Mouse (Mus musculus): ENCODE data around the gene Asb16. TPM values are rescaled to one million over a fixed set of nuclear protein-coding genes. Genes with fewer than 3 reads are reported as not detected.

Gene Asb16
- polyA plus RNA-seq, 1 experiment from 2014 or later, result 0.09 TPM

- Histone ChIP-seq H3K27ac (ENCODE audit: low read depth, low read length) (no peak overlapping the region), H3K4me2 (replicated peaks; ENCODE audit: low read depth) (no peak overlapping the region), H3K9me3 (ENCODE audit: control insufficient read depth) (no peaks in the 10 kb centered on the region), H3K36me3 (ENCODE audit: control insufficient read depth, insufficient read depth) (peaks cover 46% of the 10 kb centered on the region), H3K4me3 (ENCODE audit: low read depth, low read length) (no peak overlapping the region), H3K4me1 (replicated peaks; ENCODE audit: control insufficient read depth, insufficient read depth, low read length) (no peaks in the 10 kb centered on the region; the same call in 1 of the 2 replicates), H3K27me3 (replicated peaks; ENCODE audit: control insufficient read depth, insufficient read depth, low read length) (no peaks in the 10 kb centered on the region), H3K9ac (ENCODE audit: low read depth, low read length) (no peak overlapping the region)
- no peak for TF ChIP-seq CTCF (IDR thresholded peaks at IDR 0.05; ENCODE audit: low read depth)
- no peak for ATAC-seq
- 82% methylated on average over 6 of the region's 6 CpGs for WGBS
Measured at GRCm38 (mm10) chr11:102312586-102312985, 44.0 kb downstream of the Asb16 start.

- Histone ChIP-seq H3K4me2 (replicated peaks; ENCODE audit: low read depth) (no peak overlapping the region), H3K9me3 (ENCODE audit: control insufficient read depth) (no peaks in the 10 kb centered on the region), H3K4me3 (ENCODE audit: low read depth, low read length) (no peak overlapping the region), H3K36me3 (ENCODE audit: control insufficient read depth, insufficient read depth) (peaks cover 40% of the 10 kb centered on the region), H3K27me3 (replicated peaks; ENCODE audit: control insufficient read depth, insufficient read depth, low read length) (no peaks in the 10 kb centered on the region), H3K27ac (ENCODE audit: low read depth, low read length) (no peak overlapping the region), H3K4me1 (replicated peaks; ENCODE audit: control insufficient read depth, insufficient read depth, low read length) (no peaks in the 10 kb centered on the region; the same call in 1 of the 2 replicates), H3K9ac (ENCODE audit: low read depth, low read length) (no peak overlapping the region)
- ATAC-seq, result no peak
- TF ChIP-seq CTCF (IDR thresholded peaks at IDR 0.05; ENCODE audit: low read depth), result no peak
- WGBS, result 73% methylated on average over 12 of the region's 12 CpGs
Measured at GRCm38 (mm10) chr11:102314321-102314720, 45.8 kb downstream of the Asb16 start.

GRCm38 (mm10) chr11:102315690-102316571, 47.4 kb downstream of the Asb16 start:
- no peak for ATAC-seq
- no peak for TF ChIP-seq CTCF (IDR thresholded peaks at IDR 0.05; ENCODE audit: low read depth)
- 10% methylated on average over 14 of the region's 14 CpGs for WGBS
- Histone ChIP-seq H3K9ac (ENCODE audit: low read depth, low read length) (peak overlapping the region; percentile 98), H3K4me3 (ENCODE audit: low read depth, low read length) (peak overlapping the region; percentile 97), H3K9me3 (ENCODE audit: control insufficient read depth) (no peaks in the 10 kb centered on the region), H3K27me3 (replicated peaks; ENCODE audit: control insufficient read depth, insufficient read depth, low read length) (no peaks in the 10 kb centered on the region), H3K4me1 (replicated peaks; ENCODE audit: control insufficient read depth, insufficient read depth, low read length) (no peaks in the 10 kb centered on the region; the same call in 1 of the 2 replicates), H3K4me2 (replicated peaks; ENCODE audit: low read depth) (peak overlapping the region; percentile 89), H3K36me3 (ENCODE audit: control insufficient read depth, insufficient read depth) (peaks cover 36% of the 10 kb centered on the region), H3K27ac (ENCODE audit: low read depth, low read length) (peak overlapping the region; percentile 99)

- H3K4me2 ChIP-seq (replicated peaks; ENCODE audit: low read depth), result peak overlapping the region; percentile 89
- ATAC-seq, result peak; percentile 66
- no peaks in the 10 kb centered on the region for H3K9me3 ChIP-seq (ENCODE audit: control insufficient read depth)
- peak overlapping the region; percentile 98 for H3K9ac ChIP-seq (ENCODE audit: low read depth, low read length)
- peak; percentile 38 for TF ChIP-seq CTCF (IDR thresholded peaks at IDR 0.05; ENCODE audit: low read depth)
- no peaks in the 10 kb centered on the region for H3K27me3 ChIP-seq (replicated peaks; ENCODE audit: control insufficient read depth, insufficient read depth, low read length)
- peak overlapping the region; percentile 97 for H3K4me3 ChIP-seq (ENCODE audit: low read depth, low read length)
- H3K27ac ChIP-seq (ENCODE audit: low read depth, low read length), result peak overlapping the region; percentile 99
- H3K4me1 ChIP-seq (replicated peaks; ENCODE audit: control insufficient read depth, insufficient read depth, low read length), result no peaks in the 10 kb centered on the region
- peaks cover 29% of the 10 kb centered on the region for H3K36me3 ChIP-seq (ENCODE audit: control insufficient read depth, insufficient read depth)
- WGBS, result under 1% methylated on average over 56 of the region's 80 CpGs
Measured at GRCm38 (mm10) chr11:102316572-102317297, 48.2 kb downstream of the Asb16 start.

GRCm38 (mm10) chr11:102317298-102317900, 48.9 kb downstream of the Asb16 start:
- Histone ChIP-seq H3K4me3 (ENCODE audit: low read depth, low read length) (peak overlapping the region; percentile 97), H3K9me3 (ENCODE audit: control insufficient read depth) (no peaks in the 10 kb centered on the region), H3K4me1 (replicated peaks; ENCODE audit: control insufficient read depth, insufficient read depth, low read length) (no peaks in the 10 kb centered on the region), H3K4me2 (replicated peaks; ENCODE audit: low read depth) (peak overlapping the region; percentile 89), H3K27ac (ENCODE audit: low read depth, low read length) (peak overlapping the region; percentile 99), H3K36me3 (ENCODE audit: control insufficient read depth, insufficient read depth) (peaks cover 23% of the 10 kb centered on the region), H3K9ac (ENCODE audit: low read depth, low read length) (peak overlapping the region; percentile 98), H3K27me3 (replicated peaks; ENCODE audit: control insufficient read depth, insufficient read depth, low read length) (no peaks in the 10 kb centered on the region)
- TF ChIP-seq CTCF (IDR thresholded peaks at IDR 0.05; ENCODE audit: low read depth), result peak; percentile 34; the same call in 1 of the 2 replicates
- ATAC-seq, result peak; percentile 61
- 2% methylated on average over 67 of the region's 87 CpGs for WGBS
